Mouse (Mus musculus) embryonic facial prominence, embryonic 14.5 days (tissue): ENCODE measurements around the gene Elmod1. TPM values are rescaled to one million over a fixed set of nuclear protein-coding genes. Genes with fewer than 3 reads are reported as not detected.

Source experiments
- ATAC-seq: fragments of 200-750 bp; cut with Nextera tagmentation; 2 replicates; pipeline ENCODE4 v1.8.0; 2017; ENCODE audit warnings: low read depth, moderate number of reproducible peaks, moderate TSS enrichment
- DNase-seq: peaks from one replicate; pipeline ENCODE4 v3.0.0-alpha.2; 2015; ENCODE audit warnings: low spot score
- H3K27ac ChIP-seq: fragments of 300-500 bp; sonication (generic); replicated peaks from 2 replicates; pipeline ENCODE4 v1.5.1; 2014; ENCODE audit warnings: low read depth, mild to moderate bottlenecking, low read length, moderate library complexity
- H3K27me3 ChIP-seq: fragments of 300-500 bp; sonication (generic); replicated peaks from 2 replicates; pipeline ENCODE4 v1.6.1; 2014; ENCODE audit warnings: low read length; ENCODE audit not compliant: control insufficient read depth, insufficient read depth
- H3K36me3 ChIP-seq: fragments of 300-500 bp; sonication (generic); 2 replicates; pipeline ENCODE4 v1.6.1; 2014; ENCODE audit warnings: low read length, mixed read lengths; ENCODE audit not compliant: control insufficient read depth, insufficient read depth
- H3K4me1 ChIP-seq: fragments of 300-500 bp; sonication (generic); 2 replicates; pipeline ENCODE4 v1.6.1; 2014; ENCODE audit warnings: antibody characterized with exemption, low read length; ENCODE audit not compliant: control insufficient read depth, insufficient read depth
- H3K4me2 ChIP-seq: fragments of 300-500 bp; sonication (generic); 2 replicates; pipeline ENCODE4 v1.6.1; 2014; ENCODE audit warnings: low read depth, mild to moderate bottlenecking, low read length, moderate library complexity, mixed read lengths
- H3K4me3 ChIP-seq: fragments of 300-500 bp; sonication (generic); 2 replicates; pipeline ENCODE4 v1.5.1; 2014; ENCODE audit warnings: low read depth, mild to moderate bottlenecking, low read length
- H3K9ac ChIP-seq: fragments of 300-500 bp; sonication (generic); 2 replicates; pipeline ENCODE4 v1.6.1; 2014; ENCODE audit warnings: low read depth, mild to moderate bottlenecking, low read length, moderate library complexity, mixed read lengths
- H3K9me3 ChIP-seq: fragments of 300-500 bp; sonication (generic); 2 replicates; pipeline ENCODE4 v1.6.1; 2016; ENCODE audit warnings: low read length; ENCODE audit not compliant: control insufficient read depth
- WGBS: fragments of 180-500 bp; shearing (Covaris S2); extraction: QIAGEN DNeasy Blood & Tissue Kit; methylation state at CpG from one replicate; pipeline ENCODE4 v1.1.7; 2014; 5-methylcytosine and 5-hydroxymethylcytosine counted together
- polyA plus RNA-seq: library from polyadenylated mRNA; unstranded; fragments of >200 nt; fragmentation: Nextera tagmentation; extraction: Ambion mirVana; gene quantifications from 2 replicates; pipeline ENCODE4 v1.2.1, GENCODE M21; 2014

Gene Elmod1
- polyA plus RNA-seq, 1 experiment from 2014 or later = 0.97 TPM

GRCm38 (mm10) chr9:53930906-53931305, 44.2 kb downstream of the Elmod1 start:
- H3K36me3 ChIP-seq = no peaks in the 10 kb centered on the region
- H3K9ac ChIP-seq = no peak overlapping the region
- H3K27ac ChIP-seq = no peak overlapping the region
- no peak overlapping the region for H3K4me2 ChIP-seq
- no peaks in the 10 kb centered on the region for H3K9me3 ChIP-seq
- WGBS = 22% methylated on average over 7 of the region's 7 CpGs
- DNase-seq = peak; percentile 87
- no peak overlapping the region for H3K4me3 ChIP-seq
- peaks cover 9% of the 10 kb centered on the region; the same call in 1 of the 2 replicates for H3K4me1 ChIP-seq
- no peaks in the 10 kb centered on the region for H3K27me3 ChIP-seq
- ATAC-seq = 0 out of 2 replicates have a peak, but pooled peaks have one; percentile 18

GRCm38 (mm10) chr9:53921061-53921460, 54.0 kb downstream of the Elmod1 start:
- H3K36me3 ChIP-seq = no peaks in the 10 kb centered on the region
- WGBS = 97% methylated on average over 1 of the region's 1 CpGs
- H3K27me3 ChIP-seq = no peaks in the 10 kb centered on the region
- DNase-seq = no peak
- ATAC-seq = no peak
- 0 out of 2 replicates have a peak, but pooled peaks cover 5% of the 10 kb centered on the region for H3K9me3 ChIP-seq
- no peaks in the 10 kb centered on the region for H3K4me1 ChIP-seq
- no peak overlapping the region for H3K27ac ChIP-seq
- H3K4me2 ChIP-seq = no peak overlapping the region
- H3K4me3 ChIP-seq = no peak overlapping the region
- H3K9ac ChIP-seq = no peak overlapping the region

- H3K27ac ChIP-seq = no peak overlapping the region
- H3K27me3 ChIP-seq = no peaks in the 10 kb centered on the region
- no peaks in the 10 kb centered on the region for H3K36me3 ChIP-seq
- no peak overlapping the region for H3K4me2 ChIP-seq
- WGBS = 55% methylated on average over 10 of the region's 10 CpGs
- DNase-seq (no peak), ATAC-seq (no peak)
- no peak overlapping the region for H3K9ac ChIP-seq
- no peaks in the 10 kb centered on the region for H3K4me1 ChIP-seq
- H3K9me3 ChIP-seq = 0 out of 2 replicates have a peak, but pooled peaks cover 5% of the 10 kb centered on the region
- no peak overlapping the region for H3K4me3 ChIP-seq
Measured at GRCm38 (mm10) chr9:53915929-53916721, 59.0 kb downstream of the Elmod1 start.

GRCm38 (mm10) chr9:53910823-53911222, 64.3 kb downstream of the Elmod1 start:
- no peak overlapping the region for H3K9ac ChIP-seq
- WGBS = 77% methylated on average over 2 of the region's 2 CpGs
- no peak for ATAC-seq

GRCm38 (mm10) chr9:53910331-53910730, 64.8 kb downstream of the Elmod1 start:
- no peak overlapping the region for H3K9ac ChIP-seq
- no peak overlapping the region for H3K27ac ChIP-seq
- H3K9me3 ChIP-seq = no peaks in the 10 kb centered on the region
- H3K4me3 ChIP-seq = no peak overlapping the region
- no peaks in the 10 kb centered on the region for H3K27me3 ChIP-seq
- no peaks in the 10 kb centered on the region for H3K4me1 ChIP-seq
- DNase-seq (peak; percentile 7), ATAC-seq (no peak)
- H3K36me3 ChIP-seq = no peaks in the 10 kb centered on the region
- 83% methylated on average over 5 of the region's 5 CpGs for WGBS
- H3K4me2 ChIP-seq = no peak overlapping the region

More at GRCm38 (mm10) chr9:53910823-53911222, 64.3 kb downstream of the Elmod1 start:
- H3K4me1 ChIP-seq = no peaks in the 10 kb centered on the region
- H3K9me3 ChIP-seq = no peaks in the 10 kb centered on the region
- no peaks in the 10 kb centered on the region for H3K27me3 ChIP-seq
- no peak overlapping the region for H3K4me2 ChIP-seq
- H3K27ac ChIP-seq = no peak overlapping the region
- no peaks in the 10 kb centered on the region for H3K36me3 ChIP-seq
- H3K4me3 ChIP-seq = no peak overlapping the region
- no peak for DNase-seq

- 78% methylated on average over 10 of the region's 10 CpGs for WGBS
- no peak overlapping the region for H3K27ac ChIP-seq
Measured at GRCm38 (mm10) chr9:53906798-53907197, 68.3 kb downstream of the Elmod1 start.

GRCm38 (mm10) chr9:53905418-53905817, 69.7 kb downstream of the Elmod1 start:
- Histone ChIP-seq H3K4me3 (no peak overlapping the region), H3K4me2 (no peak overlapping the region), H3K27me3 (no peaks in the 10 kb centered on the region), H3K9ac (no peak overlapping the region), H3K36me3 (no peaks in the 10 kb centered on the region), H3K27ac (no peak overlapping the region), H3K4me1 (no peaks in the 10 kb centered on the region), H3K9me3 (no peaks in the 10 kb centered on the region)
- 42% methylated on average over 3 of the region's 3 CpGs for WGBS
- peak; percentile 26 for DNase-seq
- ATAC-seq = no peak

More at GRCm38 (mm10) chr9:53906798-53907197, 68.3 kb downstream of the Elmod1 start:
- Histone ChIP-seq H3K4me1 (no peaks in the 10 kb centered on the region), H3K36me3 (no peaks in the 10 kb centered on the region), H3K9me3 (no peaks in the 10 kb centered on the region), H3K4me2 (no peak overlapping the region), H3K9ac (no peak overlapping the region), H3K4me3 (no peak overlapping the region), H3K27me3 (no peaks in the 10 kb centered on the region)
- no peak for DNase-seq
- no peak for ATAC-seq

- ATAC-seq = no peak
- Histone ChIP-seq H3K27me3 (no peaks in the 10 kb centered on the region), H3K4me2 (no peak overlapping the region), H3K9ac (no peak overlapping the region), H3K4me3 (no peak overlapping the region), H3K4me1 (no peaks in the 10 kb centered on the region), H3K36me3 (no peaks in the 10 kb centered on the region), H3K27ac (no peak overlapping the region), H3K9me3 (no peaks in the 10 kb centered on the region)
- DNase-seq = no peak
- 86% methylated on average over 7 of the region's 7 CpGs for WGBS
Measured at GRCm38 (mm10) chr9:53903215-53903842, 71.8 kb downstream of the Elmod1 start.
